Mouse (Mus musculus) adipocyte (in vitro differentiated cells): ENCODE results near the gene Pcdh10.

Experiments
- DNase-seq: peaks from one replicate; pipeline ENCODE4 v3.0.0-alpha.2; 2016; ENCODE audit warnings: low spot score

Pcdh10 gene

GRCm38 (mm10) chr3:45378145-45378544 lies at the start of gene Pcdh10:
Gene Pcdh10, plus strand, starts transcription at chr3:45378398.
- no peak for DNase-seq

DNA sequence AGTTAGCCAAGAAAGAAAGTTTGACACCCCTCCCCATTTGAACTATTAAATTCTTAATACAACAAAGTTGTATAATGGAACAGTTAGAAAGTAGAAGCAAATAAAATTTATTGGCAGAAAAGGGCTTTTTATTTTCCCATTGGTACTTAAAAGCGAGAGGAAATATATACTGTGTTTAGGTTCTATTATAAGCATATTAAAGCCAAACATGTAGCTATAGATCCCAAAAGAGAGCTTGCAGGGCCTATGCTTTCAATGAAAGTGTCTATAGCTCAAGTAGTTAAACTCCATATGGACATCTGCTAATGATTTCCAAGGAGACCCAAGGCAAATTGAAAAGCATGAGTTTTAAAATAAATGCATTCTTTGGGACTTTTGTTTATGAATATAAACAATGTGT lies 22.3 kb upstream of the Pcdh10 start:
- DNase-seq, result no peak

- DNase-seq, result no peak
Observed at GRCm38 (mm10) chr3:45368952-45369351, 9.2 kb upstream of the Pcdh10 start.

DNA sequence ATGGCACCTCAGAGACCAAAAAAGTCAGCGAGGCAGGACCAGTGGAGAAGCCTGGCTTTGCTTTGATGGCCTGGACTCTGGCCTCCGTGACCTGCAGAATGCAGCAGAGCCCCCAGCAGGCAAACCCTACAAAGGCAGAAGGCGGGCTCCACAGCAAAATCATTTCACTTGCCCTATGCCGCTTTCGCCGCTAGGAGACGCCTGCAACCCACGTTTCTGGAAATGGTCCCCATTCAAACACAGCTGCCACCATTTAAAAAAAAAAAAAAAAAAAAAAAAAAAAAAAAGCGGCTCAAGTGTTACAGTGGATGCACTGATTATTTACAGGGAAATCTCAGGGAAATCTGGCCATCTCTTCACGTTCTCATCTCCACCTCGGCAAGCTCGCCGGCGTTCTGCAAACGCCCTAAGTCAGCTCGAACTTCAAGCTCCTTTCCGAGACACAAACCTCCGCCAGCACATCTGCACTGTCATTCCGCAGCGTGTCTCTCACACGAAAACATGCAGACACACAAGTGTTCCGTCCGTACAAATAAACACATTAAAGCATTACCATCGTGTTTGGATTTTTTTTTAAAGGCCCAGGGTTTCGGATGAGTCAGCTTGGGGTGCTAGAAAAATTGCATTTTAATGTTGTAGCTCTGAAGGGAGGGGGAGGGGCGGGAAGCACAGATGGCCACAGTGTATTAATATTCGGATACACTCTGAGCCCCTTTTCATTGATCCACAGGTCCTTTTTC lies 2.3 kb upstream of the Pcdh10 start:
- no peak for DNase-seq

DNA sequence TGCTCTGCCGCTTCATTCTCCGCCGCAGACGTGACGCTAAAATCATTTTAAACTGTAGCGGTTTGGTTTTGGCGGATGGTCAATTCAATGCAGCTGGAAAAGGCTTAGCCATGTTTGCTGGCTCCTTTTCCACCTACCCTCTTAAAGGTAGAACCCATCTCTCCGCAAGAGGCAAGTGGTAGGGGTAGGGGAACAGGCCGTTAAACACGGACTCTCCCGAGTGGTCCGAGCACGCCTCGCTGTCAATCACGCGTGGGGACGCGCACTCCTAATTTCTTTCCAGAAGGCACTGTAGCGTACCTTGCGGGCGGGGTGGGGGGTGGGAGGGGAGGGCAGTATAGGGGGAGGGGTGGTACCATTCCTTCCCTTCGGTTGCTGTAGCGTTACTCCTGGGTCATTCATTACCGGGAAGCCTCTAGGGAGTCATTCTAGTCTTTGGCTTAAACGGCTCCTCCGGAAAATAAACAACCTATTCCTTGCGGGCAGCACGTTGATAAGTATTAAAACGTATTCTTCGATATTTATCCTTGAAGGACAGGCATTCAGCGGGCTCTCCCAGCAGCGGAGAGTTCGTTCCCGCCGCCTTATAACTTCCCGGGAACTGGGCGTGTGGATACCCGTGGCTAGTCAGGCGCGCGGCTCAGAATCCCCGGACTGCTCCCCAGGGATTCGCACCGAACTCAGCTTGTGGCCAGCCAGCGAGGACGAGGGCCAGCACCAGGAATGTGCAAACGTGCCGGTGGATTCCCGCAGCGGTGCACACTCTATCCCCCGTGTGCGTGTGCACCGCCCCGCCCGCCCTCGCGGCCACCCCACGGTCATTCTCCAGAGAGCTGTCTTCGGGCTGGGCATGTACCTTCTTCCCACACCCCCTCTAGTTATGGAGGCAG lies 1.5 kb upstream of the Pcdh10 start:
- no peak for DNase-seq

DNA sequence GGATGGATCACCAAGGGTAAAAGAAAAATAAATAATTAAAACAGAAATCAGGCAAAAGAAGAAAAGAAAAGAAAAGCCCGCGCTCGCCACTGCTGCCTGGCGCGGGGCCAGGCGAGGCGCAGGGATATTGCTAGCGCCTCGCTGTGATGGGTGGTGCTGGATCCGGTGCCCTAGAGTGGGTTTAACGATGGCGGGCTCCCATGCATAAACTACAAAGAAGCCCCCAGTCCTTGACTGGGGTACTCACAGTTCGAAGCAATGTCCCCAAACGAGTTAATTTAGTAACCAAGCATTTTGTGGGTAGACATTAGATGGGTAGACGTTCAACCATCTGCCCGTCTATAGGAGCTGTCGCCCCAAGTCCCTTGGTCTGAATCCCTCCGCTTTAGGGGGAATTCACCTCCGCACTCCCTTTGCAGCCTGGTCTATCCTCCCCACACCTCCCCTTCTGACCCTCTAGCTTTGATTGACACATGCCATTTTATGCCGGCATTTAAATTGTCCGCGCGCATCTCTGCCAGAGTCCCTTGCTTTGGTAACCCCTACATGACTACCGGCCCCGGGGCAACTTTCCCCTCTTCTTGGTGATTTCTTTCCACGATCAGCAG lies 703 bp upstream of the Pcdh10 start:
- no peak for DNase-seq

- no peak for DNase-seq
Observed at GRCm38 (mm10) chr3:45379541-45379971, 1.4 kb downstream of the Pcdh10 start.

GRCm38 (mm10) chr3:45379972-45380761 lies 2.0 kb downstream of the Pcdh10 start:
- DNase-seq, result no peak

- no peak for DNase-seq
Observed at GRCm38 (mm10) chr3:45380811-45381761, 2.9 kb downstream of the Pcdh10 start.

DNA sequence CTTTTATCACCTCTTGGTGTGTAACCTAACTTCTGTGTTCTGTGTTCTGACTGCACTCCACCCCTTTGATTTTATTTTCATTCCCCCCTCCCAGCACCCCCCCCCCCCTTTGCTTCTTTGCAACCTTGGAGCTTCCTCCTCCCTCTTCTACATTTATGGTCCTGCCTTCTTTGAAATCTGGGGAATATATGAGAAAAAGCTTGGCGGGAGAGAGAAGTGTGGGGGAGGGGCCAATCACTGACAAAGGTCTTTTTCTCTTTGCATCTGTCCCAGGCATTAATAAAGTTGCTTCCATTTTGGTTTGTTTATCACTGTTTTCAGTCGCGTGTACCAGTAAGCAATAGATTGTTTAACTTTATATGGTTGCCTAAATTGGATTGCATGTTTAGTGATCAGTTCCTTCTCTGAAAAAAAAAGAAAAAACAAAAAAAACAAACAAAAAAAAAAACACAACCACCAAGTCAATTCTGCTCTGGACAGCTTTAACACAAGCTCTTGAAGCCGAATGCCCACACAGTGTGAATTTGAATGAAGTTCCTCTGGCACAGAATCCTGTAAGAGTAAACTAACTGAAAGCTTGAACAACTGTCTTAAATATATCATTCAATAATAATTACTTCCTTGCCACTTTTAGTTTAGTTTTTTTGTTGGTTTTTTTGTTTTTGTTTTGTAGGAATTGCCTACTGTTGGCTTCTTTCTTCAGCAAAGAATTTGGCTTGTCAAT lies 4.0 kb downstream of the Pcdh10 start:
- DNase-seq, result no peak

GRCm38 (mm10) chr3:45383831-45384230 lies 5.6 kb downstream of the Pcdh10 start:
- DNase-seq, result no peak

DNA sequence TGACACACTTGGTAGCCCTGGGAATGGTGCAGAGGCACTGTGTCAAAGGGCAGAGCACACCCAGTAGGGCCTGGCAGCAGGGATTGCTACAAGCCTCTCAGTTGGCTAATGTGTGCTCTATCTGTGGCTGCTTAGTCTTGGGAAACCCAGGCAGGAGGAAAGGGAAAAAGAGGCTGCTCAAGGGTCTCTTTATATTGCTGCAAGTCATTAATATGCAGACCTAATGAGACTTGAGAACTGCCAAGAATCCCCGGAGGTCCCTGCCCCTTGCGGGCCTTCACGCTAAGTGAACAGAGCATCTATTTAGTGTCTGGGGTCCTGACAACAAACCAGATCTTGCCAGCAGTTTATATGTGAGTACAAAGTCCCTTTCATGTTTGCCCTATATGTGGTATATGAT lies 6.8 kb downstream of the Pcdh10 start:
- no peak for DNase-seq

DNA sequence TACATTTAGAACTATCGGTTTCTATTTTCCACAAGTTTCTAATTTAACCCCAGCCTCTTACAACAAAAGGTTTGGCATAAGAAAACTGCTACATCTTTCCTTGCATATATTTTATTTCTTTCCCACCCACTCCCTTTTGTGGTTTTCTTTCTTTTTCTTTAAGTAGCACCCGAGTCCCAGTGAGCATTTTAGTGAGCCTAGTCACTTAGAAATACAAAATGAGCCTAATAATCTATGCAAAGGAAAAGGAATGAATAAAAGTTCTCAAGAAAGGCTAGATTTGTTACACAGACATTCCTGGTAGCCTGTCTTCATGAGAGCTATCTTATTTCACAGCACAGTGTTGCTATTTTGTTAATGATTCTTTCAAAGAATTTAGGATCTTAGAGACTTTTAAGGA lies 7.3 kb downstream of the Pcdh10 start:
- no peak for DNase-seq

DNA sequence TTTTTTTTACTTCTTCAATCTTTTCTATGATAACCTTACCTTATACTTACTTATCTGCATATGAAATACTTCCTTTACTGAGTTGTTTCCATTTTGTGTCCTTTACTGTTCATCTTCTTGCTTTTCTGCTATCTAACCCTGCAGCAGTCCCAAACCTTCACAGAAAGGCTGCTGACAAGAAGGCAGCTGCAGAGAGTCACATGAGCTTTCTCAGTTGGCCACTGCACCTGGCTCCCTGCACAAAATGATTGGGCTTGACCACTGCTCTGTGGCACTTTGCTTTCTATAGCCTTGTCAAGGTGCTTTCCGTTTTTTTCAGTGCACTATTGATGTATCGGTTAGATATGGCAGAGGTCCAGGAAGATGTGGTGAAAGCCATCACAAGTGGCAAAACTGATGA lies 8.3 kb downstream of the Pcdh10 start:
- no peak for DNase-seq

GRCm38 (mm10) chr3:45397101-45397500 lies 18.9 kb downstream of the Pcdh10 start:
- no peak for DNase-seq

DNA sequence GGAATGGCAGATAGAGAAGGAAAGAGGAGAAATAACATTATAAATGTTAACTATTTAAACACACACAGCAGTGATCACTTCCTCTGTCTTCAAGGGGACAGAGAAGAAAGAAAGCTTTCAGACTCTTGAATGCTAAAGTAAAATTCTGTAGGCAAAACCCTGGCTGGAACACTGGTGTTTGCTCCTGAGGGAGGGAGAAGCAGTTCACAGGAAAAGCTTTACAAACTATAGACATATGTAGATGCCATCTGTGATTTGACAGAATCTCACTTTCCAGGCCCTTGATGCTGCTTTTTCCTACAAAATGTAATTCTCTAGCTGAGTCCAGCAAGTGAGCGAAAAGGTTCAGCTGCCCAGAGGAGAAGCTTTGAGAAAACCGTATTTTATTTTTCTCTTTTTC lies 25.0 kb downstream of the Pcdh10 start:
- DNase-seq, result no peak

- no peak for DNase-seq
Observed at GRCm38 (mm10) chr3:45431691-45432090, 53.5 kb downstream of the Pcdh10 start.

GRCm38 (mm10) chr3:45432172-45432765 lies 54.1 kb downstream of the Pcdh10 start:
- no peak for DNase-seq
